Mouse (Mus musculus) urinary bladder, adult 18-20 months (tissue): ENCODE measurements around the gene 1700001C19Rik.
A peak's percentile ranks its signal among the peaks of the same experiment; 100 is the strongest.

Experiments used
- DNase-seq, 2 experiments: peaks; one replicate each; pipeline ENCODE4 v3.0.0; 2022; ENCODE audit warnings: low spot score in 2 of 2, mixed read lengths in 2 of 2

The 1700001C19Rik gene

DNA sequence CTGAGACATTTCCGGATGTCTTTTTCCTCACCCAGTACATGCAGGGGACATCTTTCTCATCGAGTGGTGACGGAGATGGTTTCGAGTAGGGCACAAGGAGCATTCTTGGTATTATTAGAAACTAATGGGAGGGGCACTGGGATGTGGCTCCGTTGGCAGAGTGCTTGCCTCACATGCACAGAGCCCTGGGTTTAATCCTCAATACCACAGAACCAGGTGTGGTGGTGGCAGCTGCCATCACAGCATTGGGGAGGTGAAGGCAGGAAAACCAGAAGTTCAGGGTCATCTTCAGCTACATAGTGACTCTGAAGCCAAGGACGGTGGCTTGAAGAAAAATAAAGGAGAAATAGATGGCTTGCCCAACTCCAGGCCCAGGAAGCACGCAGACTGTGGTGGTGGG, 25.0 kb upstream of the 1700001C19Rik start:
- DNase-seq = no peak

DNA sequence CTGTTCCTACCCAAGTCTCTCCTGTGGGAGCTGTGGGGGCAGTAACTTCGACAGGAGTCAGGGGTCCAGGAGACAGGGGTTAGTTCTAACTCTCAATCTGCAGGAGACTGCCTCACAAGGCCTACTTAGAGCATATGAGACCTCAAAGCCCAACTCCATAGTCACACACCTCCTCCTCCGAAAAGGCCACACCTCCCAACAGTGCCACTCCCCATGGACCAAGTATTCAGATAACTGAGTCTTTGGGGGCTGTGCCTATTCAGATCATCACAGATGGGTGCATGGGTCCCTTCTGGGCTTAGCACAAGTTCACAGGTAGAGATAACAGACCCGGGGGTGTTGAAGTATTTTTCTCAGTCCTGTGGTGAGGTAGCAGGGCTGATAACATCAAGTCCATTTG, 24.5 kb upstream of the 1700001C19Rik start:
- DNase-seq = no peak

DNA sequence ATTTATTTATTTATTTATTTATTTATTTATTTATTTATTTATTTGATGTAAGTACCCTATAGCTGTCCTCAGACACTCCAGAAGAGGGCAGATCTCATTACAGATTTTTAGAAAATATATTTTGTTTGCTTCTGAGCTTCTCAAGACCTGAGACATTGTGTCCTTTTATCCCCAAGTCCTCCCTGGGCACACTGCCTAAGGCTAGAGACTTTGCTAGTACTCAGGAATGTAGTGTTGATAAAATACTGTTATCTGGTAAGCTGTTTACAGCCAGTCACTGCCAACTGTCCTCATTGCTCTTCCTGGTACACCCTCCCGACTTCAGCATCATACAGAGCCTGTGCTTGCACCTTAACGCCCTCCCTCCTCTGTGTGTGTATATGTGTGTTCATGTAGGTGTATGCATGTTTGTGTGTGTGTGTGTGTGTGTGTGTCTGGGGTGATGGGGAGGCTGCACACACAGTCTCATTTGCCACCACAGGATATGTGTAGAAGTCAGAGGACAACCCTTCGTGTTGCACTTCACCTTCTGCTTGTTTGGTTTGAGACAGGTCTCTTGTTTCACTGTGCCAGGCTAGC, 22.3 kb upstream of the 1700001C19Rik start:
- no peak for DNase-seq

DNA sequence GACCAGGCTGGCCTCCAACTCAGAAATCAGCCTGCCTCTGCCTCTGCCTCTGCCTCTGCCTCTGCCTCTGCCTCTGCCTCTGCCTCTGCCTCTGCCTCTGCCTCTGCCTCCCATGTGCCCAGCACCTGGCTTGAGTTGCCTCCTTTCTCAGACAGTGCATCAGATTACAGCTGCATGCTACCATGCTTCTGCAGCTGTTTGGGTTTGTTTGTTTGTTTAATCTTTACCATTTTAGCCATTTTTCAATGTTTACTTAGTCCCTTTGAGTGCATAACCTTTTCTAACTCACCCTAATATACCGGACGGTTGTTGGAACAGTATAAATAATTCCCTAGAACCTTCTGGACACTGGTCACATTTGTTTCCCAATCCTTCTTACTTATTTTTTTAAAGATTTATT, 21.8 kb upstream of the 1700001C19Rik start:
- no peak for DNase-seq

DNA sequence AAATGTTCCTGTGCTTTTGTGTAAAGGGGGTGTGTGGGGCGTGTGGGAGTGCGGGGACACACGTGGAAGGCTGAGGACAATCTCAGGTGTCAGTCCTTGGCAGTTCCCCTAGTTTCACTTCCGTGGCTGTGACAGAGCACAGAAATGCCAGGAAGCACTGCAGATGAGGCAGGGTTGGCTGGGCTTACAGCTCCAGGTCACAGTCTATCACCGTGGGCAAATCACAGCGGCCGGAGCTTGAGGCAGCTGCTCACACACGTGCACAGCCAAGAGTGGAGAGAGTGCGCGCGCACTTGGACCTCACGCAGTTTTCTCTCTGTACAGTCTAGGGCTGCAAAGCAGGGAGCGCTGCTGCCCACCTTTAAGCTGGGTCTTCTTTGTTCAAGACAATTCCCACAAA, 21.1 kb upstream of the 1700001C19Rik start:
- no peak for DNase-seq

DNA sequence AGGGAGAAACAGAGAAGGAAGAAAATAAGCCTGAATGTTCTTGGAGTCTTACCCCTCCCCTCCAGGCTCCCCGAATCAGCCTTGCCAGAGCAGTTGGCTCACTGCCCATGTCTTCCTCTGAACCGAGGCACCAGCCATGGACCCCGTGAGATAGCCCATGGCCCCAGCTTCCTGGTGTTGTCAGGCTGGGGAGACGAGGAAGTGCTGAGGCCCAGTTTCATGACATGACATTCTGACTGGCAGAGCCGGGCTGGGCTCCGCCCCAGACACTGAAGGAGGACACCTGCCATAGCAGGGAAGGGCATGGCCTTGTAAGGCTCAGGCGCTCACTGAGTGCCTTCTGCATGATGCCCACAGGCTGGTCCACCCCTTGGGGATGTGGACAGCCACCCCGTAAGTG, 17.5 kb upstream of the 1700001C19Rik start:
- DNase-seq = no peak

DNA sequence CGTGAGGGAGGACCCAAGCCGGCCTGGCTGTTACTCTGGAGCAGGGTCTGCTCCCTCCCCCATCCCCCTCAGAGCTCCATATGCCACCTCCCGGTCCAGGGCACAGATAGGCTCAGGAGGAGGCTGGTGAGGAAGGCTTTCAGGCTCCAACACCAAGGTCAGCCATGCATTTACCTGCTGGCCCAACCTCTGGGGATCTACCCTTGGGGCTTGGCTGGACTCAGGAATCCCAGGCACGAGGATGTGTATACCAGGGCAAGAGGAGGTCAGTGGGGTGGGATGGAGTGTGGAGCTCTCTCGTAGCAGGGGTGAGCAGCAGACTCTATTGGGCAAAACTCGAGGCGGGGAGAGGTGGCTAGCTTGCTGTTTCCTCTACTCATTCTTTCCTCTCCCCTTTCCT, 15.7 kb upstream of the 1700001C19Rik start:
- DNase-seq = no peak

DNA sequence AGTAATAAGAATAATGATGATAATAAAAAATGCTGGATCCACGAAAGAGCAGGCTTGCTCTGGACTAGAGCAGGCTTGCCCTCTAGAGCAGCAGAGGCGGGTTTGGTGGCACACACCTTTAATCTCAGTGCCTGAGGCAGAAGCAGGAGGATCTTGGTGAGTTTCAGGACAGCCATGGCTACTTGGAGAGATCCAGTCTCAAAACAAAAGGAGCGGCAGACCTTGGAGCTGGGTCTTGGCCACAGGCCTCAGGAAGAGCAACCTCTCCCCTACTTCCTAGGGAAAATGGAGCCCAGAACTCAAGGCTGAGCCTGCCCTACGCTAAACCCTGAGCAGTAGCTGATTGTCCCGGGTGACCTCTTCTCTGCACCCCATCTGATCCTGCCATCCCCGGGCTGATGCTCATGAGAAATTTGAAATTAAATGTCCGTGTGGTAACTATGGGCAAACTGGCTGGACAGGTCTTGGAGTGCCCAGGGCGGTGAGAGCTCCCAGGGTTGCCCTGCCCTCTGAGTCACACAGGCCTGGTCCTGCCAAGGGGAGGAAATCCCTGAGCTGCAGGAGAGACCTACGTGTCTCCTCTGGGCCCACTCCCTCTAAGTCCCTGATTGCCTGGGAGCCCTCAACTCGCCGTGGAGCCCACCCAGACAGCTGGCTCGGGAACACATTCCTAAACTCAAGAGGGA, 13.8 kb upstream of the 1700001C19Rik start:
- DNase-seq = peak; percentile 59 to 78

DNA sequence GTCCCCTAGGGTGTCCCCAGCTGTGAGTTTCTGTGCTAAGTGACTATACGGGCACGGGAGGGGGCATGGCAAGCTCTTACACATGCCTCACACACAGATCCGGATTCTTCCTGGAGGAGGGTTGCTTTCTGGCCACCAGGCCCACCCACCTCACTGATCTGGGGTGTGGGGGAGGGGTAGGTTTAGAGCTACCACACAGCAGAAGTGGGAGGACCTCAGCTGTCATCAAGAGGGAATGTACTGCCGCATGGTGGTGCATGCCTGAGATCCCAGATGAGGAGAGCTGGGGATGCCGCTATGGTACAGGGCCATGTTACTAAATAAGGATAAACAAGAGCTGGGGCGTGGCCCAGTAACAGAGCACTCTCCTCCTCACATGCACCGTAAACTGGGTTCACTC, 13.1 kb upstream of the 1700001C19Rik start:
- DNase-seq = no peak

DNA sequence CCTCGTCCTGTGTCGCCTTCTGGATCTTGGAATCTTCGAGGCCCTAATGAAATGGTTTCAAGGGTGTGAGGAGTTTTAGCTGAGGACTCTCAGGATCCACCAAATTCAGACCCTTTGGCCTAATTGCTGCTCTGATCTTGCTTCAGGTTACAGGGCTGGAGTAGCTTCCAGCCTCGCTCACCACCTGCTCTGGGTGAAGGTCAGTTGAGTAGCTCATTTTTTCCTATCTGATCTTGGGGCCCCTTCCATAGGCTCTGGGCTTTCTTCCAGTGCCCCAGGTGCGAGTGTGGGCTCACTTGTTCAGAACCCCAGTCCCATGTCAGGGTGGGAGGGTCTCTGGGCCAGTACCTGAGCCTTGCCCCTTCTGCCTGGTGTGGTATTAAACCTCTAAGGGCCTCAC, 12.3 kb upstream of the 1700001C19Rik start:
- no peak for DNase-seq

DNA sequence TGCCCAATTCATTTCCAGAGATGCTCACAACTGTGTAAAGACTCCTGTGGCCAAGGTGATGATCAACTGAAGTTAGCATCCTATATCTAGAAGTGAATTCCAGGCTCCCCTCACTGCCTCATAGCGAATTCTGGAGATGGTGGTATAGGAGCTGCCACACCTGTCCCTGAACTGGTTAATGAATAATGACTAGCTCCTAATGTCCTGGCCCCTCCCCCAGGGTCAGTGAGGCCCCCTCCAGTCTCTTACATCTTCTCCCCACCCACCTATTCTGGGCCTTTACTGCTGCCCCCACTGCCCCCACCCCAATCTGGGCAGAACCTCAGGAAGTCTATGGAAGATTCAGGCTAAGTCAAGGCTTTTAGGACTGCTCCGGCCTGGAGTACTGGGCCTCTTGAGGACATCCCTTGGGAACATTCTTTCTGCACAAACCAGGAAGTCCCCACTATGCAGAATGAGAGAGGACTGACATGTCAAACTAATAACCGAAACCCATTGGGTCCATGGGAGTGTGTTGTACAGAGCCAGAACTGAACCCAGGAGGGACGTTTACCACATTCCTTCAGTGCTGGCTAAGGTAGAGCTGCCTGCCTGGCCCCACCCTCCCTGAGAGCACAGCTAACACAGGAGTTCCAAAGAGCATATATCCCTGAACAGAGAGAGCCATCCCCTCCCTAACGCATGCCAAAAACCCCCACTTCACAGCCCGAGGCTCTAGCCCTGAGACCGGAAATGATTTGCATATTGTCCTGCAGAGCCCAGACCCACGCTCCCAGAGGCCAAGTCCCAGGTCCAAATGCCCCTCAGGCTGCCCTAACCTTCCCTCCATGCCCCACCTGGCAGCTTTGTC, 11.6 kb upstream of the 1700001C19Rik start:
- no peak for DNase-seq

DNA sequence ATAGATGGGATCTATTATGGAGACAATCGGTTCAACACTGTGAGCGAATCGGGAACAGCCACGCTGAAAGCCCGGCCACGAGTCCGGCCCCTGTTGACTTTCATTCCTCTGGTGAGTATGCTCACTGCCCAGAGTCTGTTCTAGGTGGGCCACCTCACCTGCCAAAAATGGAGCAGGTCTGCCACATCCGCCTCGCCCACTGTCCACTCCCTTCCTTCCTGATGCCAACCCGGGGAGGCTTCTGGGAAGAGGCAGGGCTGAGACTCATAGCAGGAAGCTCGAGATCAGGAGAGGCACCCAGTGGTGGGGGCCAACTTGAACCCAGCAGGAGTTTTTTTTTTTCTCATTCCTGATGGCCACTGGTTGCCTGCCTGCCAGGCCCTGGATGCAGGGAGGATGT, 9.4 kb upstream of the 1700001C19Rik start:
- no peak for DNase-seq

DNA sequence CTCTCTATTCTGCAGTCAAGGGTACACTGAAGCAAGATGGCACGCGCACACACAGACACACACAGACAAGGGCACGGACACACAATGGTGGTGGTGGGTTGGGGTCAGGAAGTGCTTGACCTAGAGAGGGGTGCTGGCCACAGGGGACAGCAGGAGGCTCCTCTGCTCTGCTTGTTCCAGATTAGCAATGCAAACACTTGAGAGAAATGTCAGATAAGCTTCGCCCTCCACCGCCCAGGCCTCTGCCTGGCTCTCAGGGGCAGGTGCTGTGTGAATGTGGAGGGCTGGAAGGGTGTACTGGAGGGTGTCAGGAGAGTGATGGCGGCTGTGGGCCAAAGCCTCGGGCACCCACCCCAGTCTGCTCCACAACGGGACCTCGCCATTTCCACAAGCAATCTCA, 8.8 kb upstream of the 1700001C19Rik start:
- no peak for DNase-seq

DNA sequence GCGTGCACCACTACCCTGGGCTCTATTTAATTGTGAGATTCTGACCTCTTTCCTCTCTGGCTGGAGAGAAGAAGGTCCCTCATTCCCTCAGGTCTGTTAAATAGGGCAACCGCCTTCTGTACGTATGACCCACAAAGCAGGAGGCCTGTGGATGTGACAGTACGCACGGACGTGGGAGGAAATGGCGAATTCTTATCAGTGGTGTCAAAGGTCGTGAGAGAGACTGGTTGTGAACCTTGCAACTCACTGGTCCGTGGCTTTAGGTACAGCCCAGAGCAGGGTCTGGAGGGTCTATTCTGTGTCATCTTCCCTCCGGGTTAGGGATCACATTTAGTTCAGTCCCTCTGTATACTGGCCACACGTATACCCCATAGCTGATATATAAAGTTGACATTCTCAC, 8.3 kb upstream of the 1700001C19Rik start:
- DNase-seq = no peak

DNA sequence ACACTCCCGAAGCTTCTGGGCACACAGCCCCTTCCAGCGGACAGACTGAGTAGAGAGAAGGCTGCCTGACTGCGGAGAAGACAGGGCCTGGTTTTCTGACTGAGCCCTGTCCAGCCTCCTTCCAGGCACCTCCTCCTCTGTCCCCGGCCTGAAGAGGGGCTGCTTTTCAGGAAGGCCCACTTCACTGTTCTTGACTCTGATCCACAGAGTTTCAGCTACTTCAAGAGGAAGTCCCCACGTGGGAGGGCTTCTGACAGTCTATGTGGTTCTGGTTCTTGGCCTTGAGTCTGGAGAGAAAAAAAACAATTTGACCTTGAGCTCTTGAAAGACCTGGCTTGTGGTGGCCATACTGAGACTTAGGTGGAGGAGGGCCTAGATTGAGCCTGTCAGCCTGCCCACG, 6.9 kb upstream of the 1700001C19Rik start:
- DNase-seq = no peak

DNA sequence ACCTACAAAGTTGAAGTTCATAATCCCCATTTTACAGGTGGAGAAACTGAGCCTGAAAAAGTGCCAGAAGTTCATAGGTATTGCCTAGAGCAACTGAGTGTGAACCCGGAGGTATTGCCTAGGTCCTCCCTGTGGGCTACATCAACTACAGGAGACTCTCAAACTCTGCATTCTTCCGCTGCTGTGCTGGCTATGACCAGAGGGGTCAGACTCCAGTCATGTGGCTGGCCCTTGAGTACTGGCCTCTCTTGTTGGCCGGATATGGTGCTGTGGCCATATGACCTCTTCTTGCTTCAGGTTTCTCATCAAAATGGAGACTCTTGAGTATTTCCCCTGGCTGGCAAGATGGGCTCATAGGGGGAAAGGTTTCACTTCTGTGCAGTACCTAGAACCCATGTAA, 5.1 kb upstream of the 1700001C19Rik start:
- no peak for DNase-seq

DNA sequence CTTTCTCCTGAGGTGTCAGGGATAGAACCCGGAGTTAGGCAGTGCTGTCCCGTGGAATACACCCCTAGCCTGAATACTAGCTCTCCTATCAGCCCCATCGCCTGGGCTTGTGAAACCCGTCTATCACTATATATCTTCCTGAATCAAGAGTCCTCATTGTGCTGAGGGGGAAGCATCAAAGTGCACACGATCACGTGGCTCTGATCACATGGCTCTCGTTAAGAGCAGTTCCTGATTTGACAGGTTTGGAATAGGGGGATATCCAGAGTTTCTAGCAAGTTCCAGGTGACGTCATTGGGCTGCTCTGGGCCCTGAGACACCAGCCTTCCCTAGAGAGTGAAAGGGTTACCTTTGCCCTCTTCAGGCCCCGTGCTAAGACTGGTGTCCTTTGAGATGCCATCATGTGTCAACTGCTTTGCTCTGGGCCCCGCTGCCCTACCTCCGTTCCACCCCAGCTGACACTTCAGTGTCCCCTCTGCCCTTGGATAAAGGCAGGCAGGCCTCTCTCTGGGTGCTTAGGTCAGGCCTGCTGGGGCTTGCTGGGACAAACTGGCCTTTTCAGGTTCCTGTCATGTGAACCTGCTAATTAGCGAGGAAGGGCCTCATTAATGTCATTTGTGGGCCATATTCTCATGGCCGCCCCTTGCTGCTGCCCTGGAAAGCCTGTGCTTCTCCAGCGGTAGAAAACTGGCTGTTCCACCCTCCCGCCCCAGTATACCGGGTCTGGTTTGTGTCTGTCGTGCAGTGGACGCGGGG, 4.3 kb upstream of the 1700001C19Rik start:
- no peak for DNase-seq

DNA sequence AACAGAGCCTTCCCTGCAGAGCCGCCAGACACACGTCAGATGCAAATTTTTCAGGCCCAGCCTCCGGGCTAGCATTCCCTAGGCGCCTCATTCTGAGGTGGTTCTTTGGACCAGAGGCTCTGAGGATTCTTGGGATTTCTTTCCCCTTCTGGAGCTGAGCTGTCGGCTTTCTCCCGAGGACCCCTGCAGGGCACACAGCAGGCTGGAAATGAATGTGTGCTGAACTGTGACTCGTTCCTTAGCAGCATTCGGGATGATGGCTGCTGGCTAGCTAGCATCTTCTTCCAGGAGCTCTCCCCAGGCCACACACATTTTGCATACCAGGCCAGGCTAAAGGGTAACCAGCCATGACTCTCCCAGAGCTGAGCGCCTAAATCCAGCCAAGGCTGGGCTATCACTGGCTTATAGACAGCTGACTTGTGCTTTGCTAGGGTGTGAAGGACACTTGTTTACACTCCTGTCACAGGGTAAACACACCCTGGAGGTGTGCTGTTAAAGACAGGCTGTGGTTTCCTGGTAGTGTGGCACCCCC, 3.2 kb upstream of the 1700001C19Rik start:
- DNase-seq = no peak

DNA sequence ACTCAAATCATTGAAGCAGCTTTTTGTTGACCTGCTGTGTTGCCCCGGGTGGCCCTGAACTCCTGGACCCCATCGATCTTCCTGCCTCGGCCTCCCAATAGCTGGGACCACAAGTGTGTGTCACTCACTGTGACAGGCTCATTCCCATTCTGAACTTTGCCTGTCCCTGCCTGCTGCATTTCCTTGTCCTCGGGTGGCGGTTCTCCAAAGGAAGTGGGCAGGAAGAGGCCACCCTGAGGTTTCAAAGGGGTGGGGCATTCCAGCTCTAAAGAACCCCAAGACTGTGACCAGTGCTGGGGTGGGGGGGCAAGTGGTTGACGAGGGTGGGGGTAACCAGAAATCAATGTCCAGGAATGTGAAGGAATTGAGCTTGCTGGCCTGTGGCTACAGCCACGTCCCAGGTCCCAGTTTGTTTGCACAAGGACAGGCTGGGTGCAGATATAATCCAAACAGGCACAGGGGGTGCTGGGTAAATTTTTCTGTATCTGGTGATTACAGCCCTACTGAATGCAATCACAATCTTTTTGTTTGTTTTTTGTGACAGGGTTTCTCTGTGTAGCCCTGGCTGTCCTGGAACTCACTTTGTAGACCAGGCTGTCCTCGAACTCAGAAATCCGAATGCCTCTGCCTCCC, 2.3 kb upstream of the 1700001C19Rik start:
- DNase-seq = no peak

DNA sequence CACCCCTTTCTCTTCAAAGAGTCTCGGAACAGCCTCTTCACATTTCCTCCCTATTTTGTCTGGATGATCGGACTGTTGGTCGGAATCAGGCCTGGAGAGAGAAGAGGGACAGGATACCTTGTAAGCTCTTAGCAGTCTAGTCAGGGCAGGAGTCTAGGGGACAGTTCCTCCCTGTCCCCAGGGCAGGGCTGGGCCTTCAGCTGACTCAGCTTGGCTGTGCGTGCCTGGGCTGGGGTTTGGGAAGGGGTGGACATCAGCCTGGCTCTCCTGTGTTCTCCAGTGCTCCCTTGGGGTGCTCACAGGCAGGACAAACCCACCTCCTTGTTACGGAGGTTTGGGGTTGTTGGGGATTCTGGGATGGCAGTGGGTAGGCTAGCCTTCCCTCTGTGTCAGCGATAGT, 1.4 kb upstream of the 1700001C19Rik start:
- no peak for DNase-seq

DNA sequence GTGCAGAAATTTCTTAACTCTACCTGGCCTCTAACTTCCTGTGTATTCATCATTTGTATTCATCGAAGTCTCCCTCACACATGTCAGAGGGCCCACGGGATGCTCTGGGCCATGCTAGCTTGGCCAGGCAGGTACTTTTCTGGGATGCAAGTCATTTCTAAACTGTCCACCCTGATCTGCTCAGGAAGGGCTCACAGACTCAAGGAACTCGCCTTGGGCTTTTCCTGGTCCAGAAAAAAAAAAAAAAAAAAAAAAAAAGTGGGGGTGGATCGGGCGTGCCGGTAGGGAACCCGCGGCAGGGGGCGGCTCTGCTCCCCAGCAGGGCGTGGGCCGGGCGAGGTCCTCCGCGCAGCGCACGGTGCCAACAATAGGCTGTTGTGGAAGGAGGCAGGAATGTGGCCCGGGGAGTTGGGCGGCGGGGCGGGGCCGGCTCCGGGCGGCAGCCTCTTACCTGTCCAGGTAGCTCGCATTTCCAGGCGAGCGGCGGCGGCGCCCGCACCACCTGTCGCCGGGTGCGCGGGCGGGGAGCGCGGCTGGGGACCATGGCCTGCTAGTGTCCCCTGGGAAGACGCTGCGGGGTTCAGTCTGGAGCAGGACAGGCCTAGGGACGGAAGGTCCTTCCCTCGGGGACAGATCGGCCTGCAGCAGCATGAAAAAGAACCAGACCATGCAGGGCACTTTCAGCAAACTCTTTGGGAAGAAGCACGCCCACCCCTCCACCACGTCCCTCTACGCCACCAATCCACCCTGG, 845 bp downstream of the 1700001C19Rik start, which contains the start of gene AI661453:
TSS of gene AI661453 (plus strand) at position 460 of the 751 bp plus-strand sequence.
- DNase-seq = peak; percentile 70 to 82
